Mouse (Mus musculus) forebrain, embryonic 10.5 days (tissue): ENCODE measurements around the gene Hist1h2bc. TPM values are rescaled to one million over a fixed set of nuclear protein-coding genes. Genes with fewer than 3 reads are reported as not detected.
"Not testable (repeated sequence)": the region's sequence is repeated elsewhere in the genome, so short reads cannot be mapped to it uniquely, and the experiment has no call there.

ENCODE experiments used
- DNase-seq: peaks from one replicate; pipeline ENCODE4 v3.0.0-alpha.2; 2017; ENCODE audit warnings: low spot score; ENCODE audit errors: extremely low spot score
- H3K27ac ChIP-seq: fragments of 300-500 bp; sonication (generic); 2 replicates; pipeline ENCODE4 v1.5.1; 2016; ENCODE audit warnings: mild to moderate bottlenecking
- H3K27me3 ChIP-seq: fragments of 300-500 bp; sonication (generic); 2 replicates; pipeline ENCODE4 v1.6.1; 2016; ENCODE audit warnings: mild to moderate bottlenecking; ENCODE audit not compliant: poor library complexity, severe bottlenecking
- H3K36me3 ChIP-seq: fragments of 300-500 bp; sonication (generic); replicated peaks from 2 replicates; pipeline ENCODE4 v1.6.1; 2016; ENCODE audit warnings: mild to moderate bottlenecking, moderate library complexity
- H3K4me1 ChIP-seq: fragments of 300-500 bp; sonication (generic); 2 replicates; pipeline ENCODE4 v1.6.1; 2016
- H3K4me3 ChIP-seq: fragments of 300-500 bp; sonication (generic); 2 replicates; pipeline ENCODE4 v1.5.1; 2016; ENCODE audit warnings: mild to moderate bottlenecking, moderate library complexity
- H3K9me3 ChIP-seq: fragments of 300-500 bp; sonication (generic); 2 replicates; pipeline ENCODE4 v1.6.1; 2016; ENCODE audit warnings: mild to moderate bottlenecking, moderate library complexity
- WGBS: fragments of 180-500 bp; shearing (Covaris S2); methylation state at CpG from one replicate; pipeline ENCODE4 v1.1.7; 2016; 5-methylcytosine and 5-hydroxymethylcytosine counted together
- polyA plus RNA-seq: library from polyadenylated mRNA; unstranded; fragments of >200 nt; fragmentation: Nextera tagmentation; extraction: Ambion mirVana; gene quantifications from 2 replicates; pipeline ENCODE4 v1.2.1, GENCODE M21; 2016

Gene Hist1h2bc
- 17.2 and 19.3 TPM in 2 replicates for polyA plus RNA-seq

- Histone ChIP-seq H3K36me3 (no peaks in the 10 kb centered on the region), H3K4me3 (peak within 1 kb of the TSS; percentile 54), H3K27ac (peak within 1 kb of the TSS; percentile 93), H3K4me1 (peaks cover 28% of the 10 kb centered on the region), H3K9me3 (no peaks in the 10 kb centered on the region), H3K27me3 (no peaks in the 10 kb centered on the region)
- DNase-seq, result peak; percentile 85
- WGBS, result 0% methylated on average over 32 of the region's 32 CpGs
These were observed at the start of gene Hist1h2bc, which contains the start of gene Hist1h2ac for GRCm38 (mm10) chr13:23683755-23684281. Gene Hist1h2bc, plus strand, starts transcription at chr13:23684199. Gene Hist1h2ac, minus strand, starts transcription at chr13:23683948.

- no peak overlapping the region for H3K4me3 ChIP-seq
- H3K4me1 ChIP-seq, result no peaks in the 10 kb centered on the region
- no peaks in the 10 kb centered on the region for H3K27me3 ChIP-seq
- H3K27ac ChIP-seq, result no peak overlapping the region
- H3K36me3 ChIP-seq, result no peaks in the 10 kb centered on the region
- H3K9me3 ChIP-seq, result no peaks in the 10 kb centered on the region
- DNase-seq, result no peak
- WGBS, result 84% methylated on average over 6 of the region's 6 CpGs
These were observed 24.2 kb upstream of the Hist1h2bc start for GRCm38 (mm10) chr13:23659636-23660366.

GRCm38 (mm10) chr13:23662536-23662935, 21.5 kb upstream of the Hist1h2bc start:
- Histone ChIP-seq H3K36me3 (no peaks in the 10 kb centered on the region), H3K4me3 (no peak overlapping the region), H3K27me3 (no peaks in the 10 kb centered on the region), H3K9me3 (no peaks in the 10 kb centered on the region), H3K27ac (no peak overlapping the region), H3K4me1 (no peaks in the 10 kb centered on the region)
- DNase-seq, result no peak
- WGBS, result 83% methylated on average over 3 of the region's 3 CpGs

GRCm38 (mm10) chr13:23681990-23682582, 1.9 kb upstream of the Hist1h2bc start:
- 88% methylated on average over 6 of the region's 6 CpGs for WGBS
- peak; percentile 33 for DNase-seq
- Histone ChIP-seq H3K4me1 (peaks cover 28% of the 10 kb centered on the region), H3K27ac (peak overlapping the region; percentile 89), H3K4me3 (peak overlapping the region; percentile 52), H3K9me3 (no peaks in the 10 kb centered on the region), H3K36me3 (no peaks in the 10 kb centered on the region), H3K27me3 (no peaks in the 10 kb centered on the region)

- no peaks in the 10 kb centered on the region for H3K36me3 ChIP-seq
- DNase-seq, result no peak
- peak overlapping the region; percentile 89 for H3K27ac ChIP-seq
- 43% methylated on average over 1 of the region's 1 CpGs for WGBS
- peak overlapping the region; percentile 52 for H3K4me3 ChIP-seq
- no peaks in the 10 kb centered on the region for H3K27me3 ChIP-seq
- peaks cover 28% of the 10 kb centered on the region for H3K4me1 ChIP-seq
- H3K9me3 ChIP-seq, result no peaks in the 10 kb centered on the region
These were observed 1.4 kb upstream of the Hist1h2bc start for GRCm38 (mm10) chr13:23682623-23682946.

GRCm38 (mm10) chr13:23682947-23683754, 848 bp upstream of the Hist1h2bc start:
- DNase-seq, result peak; percentile 41
- Histone ChIP-seq H3K4me1 (peaks cover 28% of the 10 kb centered on the region), H3K4me3 (peak overlapping the region; percentile 52), H3K27ac (peak overlapping the region; percentile 89)
- not testable (repeated sequence) for H3K9me3 ChIP-seq, H3K27me3 ChIP-seq, H3K36me3 ChIP-seq
- 11% methylated on average over 16 of the region's 30 CpGs for WGBS

- not testable (repeated sequence) for H3K36me3 ChIP-seq, H3K9me3 ChIP-seq, H3K27me3 ChIP-seq
- Histone ChIP-seq H3K27ac (peak overlapping the region; percentile 93), H3K4me3 (peak overlapping the region; percentile 54), H3K4me1 (peaks cover 28% of the 10 kb centered on the region)
- peak; percentile 60 for DNase-seq
- under 1% methylated on average over 19 of the region's 37 CpGs for whole genome bisulfite sequencing
These were observed 421 bp downstream of the Hist1h2bc start for GRCm38 (mm10) chr13:23684295-23684945.

- no peaks in the 10 kb centered on the region for H3K9me3 ChIP-seq
- no peaks in the 10 kb centered on the region for H3K27me3 ChIP-seq
- no peaks in the 10 kb centered on the region for H3K36me3 ChIP-seq
- H3K4me1 ChIP-seq, result peaks cover 28% of the 10 kb centered on the region
- peak; percentile 47 for DNase-seq
- H3K27ac ChIP-seq, result peak overlapping the region; percentile 93
- H3K4me3 ChIP-seq, result peak overlapping the region; percentile 54
- 29% methylated on average over 15 of the region's 15 CpGs for WGBS
These were observed 1.3 kb downstream of the Hist1h2bc start for GRCm38 (mm10) chr13:23685121-23685861.

- no peak for DNase-seq
- WGBS, result 78% methylated on average over 4 of the region's 4 CpGs
- Histone ChIP-seq H3K27me3 (no peaks in the 10 kb centered on the region), H3K36me3 (no peaks in the 10 kb centered on the region), H3K4me1 (peaks cover 28% of the 10 kb centered on the region), H3K4me3 (peak overlapping the region; percentile 54), H3K27ac (peak overlapping the region; percentile 93), H3K9me3 (no peaks in the 10 kb centered on the region)
These were observed 2.0 kb downstream of the Hist1h2bc start for GRCm38 (mm10) chr13:23685966-23686365.

GRCm38 (mm10) chr13:23687181-23687580, 3.2 kb downstream of the Hist1h2bc start:
- Histone ChIP-seq H3K4me1 (peaks cover 26% of the 10 kb centered on the region), H3K36me3 (no peaks in the 10 kb centered on the region), H3K4me3 (no peak overlapping the region), H3K27me3 (no peaks in the 10 kb centered on the region), H3K27ac (0 out of 2 replicates have a peak overlapping the region, but pooled peaks have one; percentile 35), H3K9me3 (no peaks in the 10 kb centered on the region)
- DNase-seq, result no peak
- 93% methylated on average over 4 of the region's 4 CpGs for WGBS

- Histone ChIP-seq H3K27ac (0 out of 2 replicates have a peak overlapping the region, but pooled peaks have one; percentile 11), H3K36me3 (no peaks in the 10 kb centered on the region), H3K4me1 (peaks cover 18% of the 10 kb centered on the region), H3K4me3 (no peak overlapping the region), H3K27me3 (no peaks in the 10 kb centered on the region), H3K9me3 (no peaks in the 10 kb centered on the region)
- no peak for DNase-seq
- WGBS, result 92% methylated on average over 7 of the region's 7 CpGs
These were observed 3.9 kb downstream of the Hist1h2bc start for GRCm38 (mm10) chr13:23687907-23688306.
